Mouse (Mus musculus) hematopoietic stem cell, adult 5-6 weeks (primary cell): Measurements from ENCODE around the gene Ocln. TPM values are rescaled to one million over a fixed set of nuclear protein-coding genes. Genes with fewer than 3 reads are reported as not detected.

Source experiments
- ATAC-seq, 2 experiments: fragments of 125-278 bp in 1 of 2; replicated peaks in 1 of 2; 2 replicates each; pipeline ENCODE4 v1.8.0; 2016 to 2017; ENCODE audit warnings: inconsistent platforms in 2 of 2, mild to moderate bottlenecking in 2 of 2, moderate number of reproducible peaks in 2 of 2, low read depth in 1 of 2, moderate TSS enrichment in 1 of 2; ENCODE audit not compliant: low FRiP score in 2 of 2, poor library complexity in 2 of 2, severe bottlenecking in 2 of 2, insufficient read depth in 1 of 2, low TSS enrichment in 1 of 2
- total RNA-seq: library from RNA; stranded (forward); fragments of 172-1452, 232-1000 nt; gene quantifications from 2 replicates; pipeline ENCODE4 v1.2.3, GENCODE M21; 2017

The Ocln gene
- total RNA-seq, 1 experiment from 2014 or later = 0.50 TPM

GRCm38 (mm10) chr13:100552009-100552368 lies 529 bp downstream of the Ocln start:
- peak; percentile 24 to 29; a peak in 2 of 4 replicates for ATAC-seq

- peak in 1 of 2 experiments; percentile 19; a peak in 1 of 4 replicates for ATAC-seq
Measured at GRCm38 (mm10) chr13:100551371-100552008, 1.0 kb downstream of the Ocln start.

GRCm38 (mm10) chr13:100547269-100547668 lies 5.2 kb downstream of the Ocln start:
- ATAC-seq = no peak

- ATAC-seq = no peak
Measured at GRCm38 (mm10) chr13:100545510-100545909, 7.0 kb downstream of the Ocln start.

- no peak for ATAC-seq
Measured at GRCm38 (mm10) chr13:100544220-100544662, 8.3 kb downstream of the Ocln start.

GRCm38 (mm10) chr13:100543011-100543767 lies 9.3 kb downstream of the Ocln start:
- no peak for ATAC-seq

GRCm38 (mm10) chr13:100536149-100536548 lies 16.4 kb downstream of the Ocln start:
- no peak for ATAC-seq

- ATAC-seq = no peak
Measured at GRCm38 (mm10) chr13:100532788-100533365, 19.6 kb downstream of the Ocln start.

GRCm38 (mm10) chr13:100526649-100527038 lies 25.9 kb downstream of the Ocln start:
- no peak for ATAC-seq

- no peak for ATAC-seq
Measured at GRCm38 (mm10) chr13:100525935-100526648, 26.4 kb downstream of the Ocln start.

- no peak for ATAC-seq
Measured at GRCm38 (mm10) chr13:100524896-100525295, 27.6 kb downstream of the Ocln start.

GRCm38 (mm10) chr13:100523698-100524097 lies 28.8 kb downstream of the Ocln start:
- ATAC-seq = no peak

GRCm38 (mm10) chr13:100521724-100522591 lies 30.6 kb downstream of the Ocln start:
- ATAC-seq = no peak

- no peak for ATAC-seq
Measured at GRCm38 (mm10) chr13:100519162-100519561, 33.4 kb downstream of the Ocln start.

- no peak for ATAC-seq
Measured at GRCm38 (mm10) chr13:100518191-100518590, 34.3 kb downstream of the Ocln start.

- ATAC-seq = no peak
Measured at GRCm38 (mm10) chr13:100517652-100518153, 34.8 kb downstream of the Ocln start.
